Mouse (Mus musculus) embryo, embryonic 10 days (tissue): ENCODE data around the gene Med28.

Experiments used
- DNase-seq: peaks from one replicate; pipeline ENCODE4 v3.0.0-alpha.2; 2015; ENCODE audit warnings: low spot score

Med28 gene

GRCm38 (mm10) chr5:45519960-45520808 is at the start of gene Med28:
TSS of gene Med28 (plus strand) at chr5:45520229.
- peak; percentile 97 for DNase-seq

- DNase-seq = no peak
Observed at GRCm38 (mm10) chr5:45472880-45473450, 47.1 kb upstream of the Med28 start.

GRCm38 (mm10) chr5:45473521-45473920 is 46.5 kb upstream of the Med28 start:
- no peak for DNase-seq

- peak; percentile 85 for DNase-seq
Observed at GRCm38 (mm10) chr5:45474215-45474614, 45.8 kb upstream of the Med28 start.

- DNase-seq = no peak
Observed at GRCm38 (mm10) chr5:45474758-45475157, 45.3 kb upstream of the Med28 start.

- no peak for DNase-seq
Observed at GRCm38 (mm10) chr5:45475771-45476170, 44.3 kb upstream of the Med28 start.

GRCm38 (mm10) chr5:45476288-45476687 is 43.7 kb upstream of the Med28 start:
- no peak for DNase-seq

GRCm38 (mm10) chr5:45477601-45478000 is 42.4 kb upstream of the Med28 start:
- DNase-seq = no peak

- DNase-seq = no peak
Observed at GRCm38 (mm10) chr5:45480066-45480465, 40.0 kb upstream of the Med28 start.

- DNase-seq = no peak
Observed at GRCm38 (mm10) chr5:45481125-45481524, 38.9 kb upstream of the Med28 start.

- no peak for DNase-seq
Observed at GRCm38 (mm10) chr5:45482607-45483006, 37.4 kb upstream of the Med28 start.

- DNase-seq = no peak
Observed at GRCm38 (mm10) chr5:45483654-45484053, 36.4 kb upstream of the Med28 start.

- DNase-seq = no peak
Observed at GRCm38 (mm10) chr5:45491776-45492175, 28.3 kb upstream of the Med28 start.

- DNase-seq = peak; percentile 97
Observed at GRCm38 (mm10) chr5:45493191-45494092, 26.6 kb upstream of the Med28 start, which contains the start of gene Lap3. TSS of gene Lap3 (plus strand) at chr5:45493374.

GRCm38 (mm10) chr5:45494093-45494755 is 25.8 kb upstream of the Med28 start:
- DNase-seq = peak; percentile 11

- no peak for DNase-seq
Observed at GRCm38 (mm10) chr5:45495429-45495975, 24.5 kb upstream of the Med28 start.

- no peak for DNase-seq
Observed at GRCm38 (mm10) chr5:45496042-45496441, 24.0 kb upstream of the Med28 start.

- DNase-seq = no peak
Observed at GRCm38 (mm10) chr5:45496479-45496878, 23.6 kb upstream of the Med28 start.

- DNase-seq = no peak
Observed at GRCm38 (mm10) chr5:45496930-45497550, 23.0 kb upstream of the Med28 start.

GRCm38 (mm10) chr5:45497564-45497963 is 22.5 kb upstream of the Med28 start:
- no peak for DNase-seq

GRCm38 (mm10) chr5:45510071-45510470 is 10.0 kb upstream of the Med28 start:
- DNase-seq = no peak
